Mouse (Mus musculus) left cerebral cortex, postnatal 14 days (tissue): ENCODE measurements around the gene Ccdc42. TPM values are rescaled to one million over a fixed set of nuclear protein-coding genes. Genes with fewer than 3 reads are reported as not detected.

Source experiments
- DNase-seq, 2 experiments: peaks; one replicate each; pipeline ENCODE4 v3.0.0; 2021 to 2022; ENCODE audit warnings: low spot score in 2 of 2, mixed read lengths in 1 of 2
- intact Hi-C: fragments of 180-260 bp; cut with DNase I; formaldehyde crosslinking; loops from one replicate; pipeline ENCODE4 v1.15.1; 2025
- long read RNA-seq, 2 experiments: library from polyadenylated mRNA; stranded (forward); transcript quantifications; one replicate each; pipeline ENCODE4 v2.0.0; 2021
- total RNA-seq, 2 experiments: library from RNA; stranded (reverse); gene quantifications; 2 replicates each; pipeline ENCODE4 v1.2.3; 2021

Gene Ccdc42
- under 1 TPM; 0.95 to 0.99 TPM for total RNA-seq
- long read RNA-seq, experiment 1, result 0 reads
- long read RNA-seq, experiment 2, result 0 reads

DNA sequence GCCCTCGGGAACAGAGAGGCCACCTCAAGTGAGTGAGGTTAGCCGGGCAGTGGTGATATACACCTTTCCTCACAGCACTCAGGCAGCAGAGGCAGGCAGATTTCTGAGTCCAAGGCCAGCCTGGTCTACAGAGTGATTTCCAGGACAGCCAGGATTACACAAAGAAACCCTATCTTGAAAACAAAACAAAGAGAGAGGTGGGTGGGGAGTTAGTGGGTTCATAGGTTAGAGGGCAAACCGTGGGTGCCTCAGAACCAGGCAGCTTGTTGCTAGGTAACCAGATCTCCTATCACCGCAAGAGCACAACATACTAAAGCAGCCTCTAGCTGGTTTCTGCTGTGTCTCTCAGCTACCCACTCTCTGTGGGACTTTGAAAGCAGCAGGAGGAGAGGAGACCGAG lies at the start of gene Ccdc42:
Gene Ccdc42, plus strand, starts transcription at position 301 of the 400 bp plus-strand sequence.
- DNase-seq, result no peak
- intact Hi-C loops, result loop anchor here (5.0 kb wide), 1 partner anchor 106 kb away; the partner anchor contains the start of gene Myh10

- intact Hi-C loops, result no loop called here
- DNase-seq, result peak in 1 of 2 experiments; percentile 48
Measured at GRCm38 (mm10) chr11:68539621-68540020, 47.2 kb upstream of the Ccdc42 start.

- DNase-seq, result no peak
- intact Hi-C loops, result no loop called here
Measured at GRCm38 (mm10) chr11:68544554-68544953, 42.3 kb upstream of the Ccdc42 start.

- intact Hi-C loops, result loop anchor here (5.0 kb wide), 1 partner anchor 58 kb away; no protein-coding TSS in a partner anchor
Measured at GRCm38 (mm10) chr11:68545172-68545571, 41.6 kb upstream of the Ccdc42 start.

DNA sequence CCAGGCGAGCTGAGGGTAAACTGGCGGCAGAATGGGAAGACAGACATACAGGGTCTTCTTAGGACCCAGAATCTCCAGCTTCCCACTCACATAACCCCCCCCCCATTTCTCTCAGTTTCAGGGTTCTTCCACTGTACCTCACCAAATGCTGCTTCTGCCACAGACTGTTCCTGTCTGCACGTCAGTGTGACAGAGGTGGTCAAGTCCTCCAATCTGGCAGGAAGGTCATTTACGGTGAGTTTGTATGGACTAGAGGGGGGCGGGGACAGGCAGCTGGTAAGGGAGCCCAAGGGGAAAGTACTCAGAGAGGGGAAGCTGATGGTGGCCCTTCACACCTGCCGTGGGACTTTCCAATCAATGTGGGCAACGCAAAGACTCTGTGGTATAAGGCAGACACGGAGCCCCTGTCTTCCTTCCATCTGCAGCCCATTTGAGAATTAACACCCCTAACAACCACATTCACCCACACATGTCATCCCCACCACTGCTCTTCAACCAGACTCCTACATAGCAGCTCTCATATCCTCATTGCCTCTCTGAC lies 41.1 kb upstream of the Ccdc42 start:
- intact Hi-C loops, result loop anchor here (5.0 kb wide), 1 partner anchor 58 kb away; no protein-coding TSS in a partner anchor
- no peak for DNase-seq

More at GRCm38 (mm10) chr11:68545172-68545571, 41.6 kb upstream of the Ccdc42 start:
- no peak for DNase-seq

DNA sequence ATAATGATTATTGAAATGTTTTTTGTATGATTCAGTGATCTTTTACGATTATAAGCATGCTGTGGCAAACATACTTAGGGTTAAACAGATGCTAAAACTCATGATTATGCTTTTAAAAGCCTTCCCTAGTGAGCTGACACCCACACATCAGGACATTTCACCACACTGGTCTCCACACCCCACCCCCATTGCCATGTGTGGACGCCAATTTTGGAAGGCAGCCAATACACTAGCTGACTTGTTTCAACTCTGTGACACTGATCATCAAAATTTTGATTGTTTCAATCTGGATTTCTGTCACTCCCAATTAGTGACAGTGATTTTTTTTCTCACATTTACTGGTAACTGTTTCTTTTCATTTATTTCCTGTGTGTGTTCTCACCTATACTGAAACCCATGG lies 39.3 kb upstream of the Ccdc42 start:
- intact Hi-C loops, result loop anchor here (5.0 kb wide), 1 partner anchor 60 kb away; no protein-coding TSS in a partner anchor
- DNase-seq, result no peak

GRCm38 (mm10) chr11:68549597-68549996 lies 37.2 kb upstream of the Ccdc42 start:
- no peak for DNase-seq

GRCm38 (mm10) chr11:68550358-68550757 lies 36.5 kb upstream of the Ccdc42 start:
- intact Hi-C loops, result no loop called here
- DNase-seq, result no peak

More at GRCm38 (mm10) chr11:68549597-68549996, 37.2 kb upstream of the Ccdc42 start:
- intact Hi-C loops, result loop anchor here (5.0 kb wide), 1 partner anchor 62 kb away; no protein-coding TSS in a partner anchor

- no peak for DNase-seq
- intact Hi-C loops, result no loop called here
Measured at GRCm38 (mm10) chr11:68553981-68554471, 32.8 kb upstream of the Ccdc42 start.

- intact Hi-C loops, result no loop called here
- no peak for DNase-seq
Measured at GRCm38 (mm10) chr11:68555918-68556584, 30.8 kb upstream of the Ccdc42 start, which contains the start of gene Mfsd6l. Gene Mfsd6l (plus strand): TSS chr11:68556186.

DNA sequence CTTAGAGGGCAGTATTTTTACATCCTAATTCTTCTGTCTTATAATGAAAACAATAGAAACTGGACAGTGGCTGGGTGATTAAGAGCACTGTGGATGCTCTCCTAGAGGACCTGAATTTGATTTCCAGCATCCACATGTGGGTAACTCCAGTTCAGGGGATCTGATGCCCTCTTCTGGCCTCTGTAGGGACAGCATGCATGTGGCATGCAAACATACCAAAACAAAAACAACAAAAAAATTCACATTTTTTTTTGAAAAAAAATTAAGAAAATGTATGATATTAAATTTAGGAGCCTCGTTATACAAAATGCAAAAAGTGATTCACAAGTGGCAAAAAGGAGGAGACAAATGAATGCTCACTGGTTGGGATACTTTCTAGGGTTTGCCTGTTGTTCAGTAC lies 27.3 kb upstream of the Ccdc42 start:
- no peak for DNase-seq
- intact Hi-C loops, result no loop called here

GRCm38 (mm10) chr11:68561957-68562950 lies 24.6 kb upstream of the Ccdc42 start:
- no peak for DNase-seq
- intact Hi-C loops, result loop anchor here (10.0 kb wide), 1 partner anchor 243 kb away; no protein-coding TSS in a partner anchor

DNA sequence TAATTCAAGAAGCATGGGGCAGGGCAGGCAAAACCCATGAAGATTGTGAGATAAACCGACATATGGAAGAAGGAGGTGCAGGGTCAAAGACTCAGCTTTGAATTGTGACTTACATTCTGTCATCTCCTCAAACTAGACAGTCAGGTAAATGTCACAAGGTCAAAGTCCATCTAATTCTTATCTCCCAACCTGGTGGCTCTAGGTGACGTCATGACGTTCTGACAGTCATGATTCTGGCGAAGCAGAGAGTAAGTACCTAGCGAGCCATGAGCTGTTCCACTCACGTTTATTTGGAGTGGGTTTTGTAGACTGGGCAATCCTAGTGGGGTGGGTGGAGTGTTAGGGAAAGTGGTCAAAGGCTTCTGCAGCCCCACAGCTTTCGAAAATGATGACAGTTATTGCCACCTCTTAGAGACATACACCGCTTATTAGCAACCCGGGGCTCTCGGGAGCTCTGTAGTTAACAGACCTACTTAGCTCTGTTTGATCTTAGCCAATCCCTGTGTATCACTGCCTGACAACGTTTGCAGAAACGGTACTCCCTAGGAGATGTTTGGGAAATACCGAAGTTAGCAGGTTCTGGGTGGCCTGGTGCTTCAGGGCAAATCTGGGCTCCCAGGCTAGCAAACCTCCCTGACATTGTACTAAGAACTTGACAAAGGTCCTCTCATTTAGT lies 22.3 kb upstream of the Ccdc42 start:
- no peak for DNase-seq
- intact Hi-C loops, result loop anchor here (5.0 to 10.0 kb wide), 2 partner anchors 128 to 240 kb away; partner anchors contain the start of gene Myh10

DNA sequence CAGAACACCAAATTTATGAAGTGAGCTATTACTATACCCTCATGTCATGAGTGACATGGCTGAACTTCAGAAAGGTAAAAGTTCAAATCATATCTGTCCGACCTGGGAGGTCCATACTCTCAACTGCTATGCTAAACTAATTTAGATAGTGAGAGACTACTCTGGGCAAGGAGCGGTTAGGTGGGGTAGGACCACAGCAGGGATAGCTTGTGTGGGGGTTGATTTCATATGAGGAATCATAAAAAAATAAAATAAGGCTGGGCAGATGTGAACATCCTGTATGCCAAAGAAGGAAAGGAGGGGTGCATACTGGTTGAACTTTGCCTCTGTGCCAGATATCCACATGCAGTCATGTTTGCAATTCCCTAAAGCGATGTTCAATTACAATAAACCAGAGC lies 21.8 kb upstream of the Ccdc42 start:
- DNase-seq, result no peak
- intact Hi-C loops, result loop anchor here (5.0 to 10.0 kb wide), 2 partner anchors 127 to 240 kb away; partner anchors contain the start of gene Myh10

GRCm38 (mm10) chr11:68566447-68567059 lies 20.3 kb upstream of the Ccdc42 start:
- DNase-seq, result peak; percentile 92
- intact Hi-C loops, result loop anchor here (5.0 to 10.0 kb wide), 2 partner anchors 126 to 238 kb away; partner anchors contain the start of gene Myh10

- DNase-seq, result no peak
- intact Hi-C loops, result no loop called here
Measured at GRCm38 (mm10) chr11:68570861-68571260, 16.0 kb upstream of the Ccdc42 start.

GRCm38 (mm10) chr11:68577076-68577475 lies 9.7 kb upstream of the Ccdc42 start:
- intact Hi-C loops, result no loop called here
- DNase-seq, result no peak

DNA sequence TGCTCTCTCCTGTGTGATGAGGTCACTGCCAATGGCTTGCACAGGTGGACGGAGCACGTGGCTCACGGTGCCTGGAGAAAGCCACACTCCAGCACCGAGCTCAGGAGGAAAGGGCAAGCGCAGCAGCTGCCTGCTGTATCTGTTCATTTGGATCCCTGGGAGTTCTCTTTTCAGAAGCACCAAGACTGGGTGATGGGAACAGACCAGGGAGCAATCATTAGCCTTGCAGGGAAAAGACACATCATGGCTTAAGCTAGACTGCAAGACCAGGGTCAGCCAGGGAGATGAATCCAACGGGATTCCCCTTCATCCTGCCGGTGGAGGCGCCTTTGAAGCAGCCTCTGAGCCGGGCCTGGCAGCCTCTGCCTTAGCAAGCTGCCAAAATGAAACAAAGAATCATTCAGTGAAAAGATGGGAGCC lies 7.3 kb upstream of the Ccdc42 start:
- intact Hi-C loops, result no loop called here
- DNase-seq, result peak; percentile 63 to 64
